Mouse (Mus musculus) adrenal gland, adult 2 months (tissue): Measurements from ENCODE around the gene Ovol3. TPM values are rescaled to one million over a fixed set of nuclear protein-coding genes. Genes with fewer than 3 reads are reported as not detected.
"Not testable (repeated sequence)": the region's sequence is repeated elsewhere in the genome, so short reads cannot be mapped to it uniquely, and the experiment has no call there.

Source experiments
- DNase-seq: peaks from one replicate; pipeline ENCODE4 v3.0.0; 2021
- polyA plus RNA-seq: library from polyadenylated mRNA; depleted of rRNA; stranded (reverse); fragments of >200 nt; gene quantifications from 2 replicates; pipeline ENCODE4 v1.2.3, GENCODE M21; 2012
- total RNA-seq, 2 experiments: library from RNA; stranded (reverse); gene quantifications; 2 replicates each; pipeline ENCODE4 v1.2.3; 2021

Ovol3 gene
- total and polyA plus RNA-seq, 3 experiments = not detected

DNA sequence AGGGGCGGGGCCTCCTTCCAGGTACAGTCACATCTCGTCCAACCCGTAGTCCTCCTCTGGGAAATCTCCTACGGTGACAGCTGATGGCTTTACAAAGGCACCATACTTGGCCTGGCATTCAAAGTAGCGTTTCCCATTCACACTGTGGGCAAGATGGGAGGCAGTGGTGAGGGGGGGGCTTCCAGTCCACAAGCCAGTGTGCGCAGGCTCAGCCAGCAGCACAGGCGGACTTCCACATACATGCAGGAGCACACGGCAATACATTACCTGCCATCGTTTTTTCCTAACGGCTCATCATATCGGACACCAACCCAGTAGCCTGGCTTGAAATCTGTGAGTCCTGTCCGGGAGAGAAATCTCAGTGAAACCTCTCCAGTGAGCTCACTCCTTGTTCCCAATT is 11.3 kb downstream of the Ovol3 start:
- DNase-seq = no peak

- DNase-seq = no peak
Observed at GRCm38 (mm10) chr7:30222205-30222604, 13.3 kb downstream of the Ovol3 start.

- peak; percentile 52 for DNase-seq
Observed at GRCm38 (mm10) chr7:30221433-30221832, 14.1 kb downstream of the Ovol3 start.

GRCm38 (mm10) chr7:30220008-30220356 is 15.5 kb downstream of the Ovol3 start:
- DNase-seq = no peak

DNA sequence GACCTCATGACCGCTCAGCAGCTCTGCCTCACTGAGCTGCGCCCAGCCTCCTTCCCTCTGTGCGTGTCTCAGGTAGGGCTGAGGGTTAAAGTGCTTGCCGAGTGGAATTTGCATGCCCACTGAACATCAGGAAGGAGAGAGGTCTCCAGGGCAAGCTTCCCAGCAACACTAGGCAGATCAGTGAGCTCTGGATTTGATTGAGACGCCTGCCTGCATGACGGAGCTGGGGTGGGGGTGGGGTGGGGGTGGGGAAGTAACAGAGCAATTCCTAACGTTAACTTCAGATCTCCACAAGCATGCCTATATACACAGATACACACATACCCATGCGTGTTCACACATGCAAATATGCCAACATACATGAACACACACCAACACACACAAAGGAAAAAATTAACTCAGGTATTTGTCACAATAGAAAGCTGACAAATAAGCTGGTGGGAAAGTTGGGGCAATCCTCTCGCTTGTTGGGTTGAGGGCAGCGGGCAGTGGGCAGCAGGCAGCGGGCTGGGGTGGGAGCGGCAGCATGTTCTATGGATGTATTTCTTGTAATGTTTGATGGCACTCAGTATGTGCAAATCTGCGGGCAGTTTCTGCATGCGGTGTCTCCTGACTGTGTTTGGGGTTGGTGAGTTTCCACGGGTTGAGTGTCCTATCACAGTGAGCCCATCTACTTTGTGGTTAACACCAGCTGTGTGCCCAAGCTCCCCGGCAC is 16.1 kb downstream of the Ovol3 start:
- DNase-seq = peak; percentile 65

DNA sequence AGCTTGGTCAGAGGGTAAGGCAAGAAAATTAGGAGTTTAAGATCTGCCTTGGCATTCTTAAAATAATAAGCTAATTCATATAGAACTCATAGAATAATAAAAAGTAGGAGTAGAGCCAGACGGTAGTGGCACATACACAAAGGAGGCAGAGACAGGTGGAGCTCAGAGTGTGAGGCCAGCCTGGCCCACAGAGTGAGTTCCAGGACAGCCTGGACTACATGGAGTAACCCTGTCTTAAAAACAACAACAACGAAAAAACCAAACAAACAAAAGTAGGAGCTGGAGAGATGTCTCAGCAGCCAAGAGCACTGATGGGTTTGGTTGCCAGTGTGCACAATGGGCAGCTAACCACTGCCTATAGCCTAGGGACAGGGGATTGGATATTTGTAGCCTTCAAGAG is 18.2 kb downstream of the Ovol3 start:
- no peak for DNase-seq

GRCm38 (mm10) chr7:30216723-30217151 is 18.8 kb downstream of the Ovol3 start:
- peak; percentile 71 for DNase-seq

- DNase-seq = no peak
Observed at GRCm38 (mm10) chr7:30215875-30216274, 19.6 kb downstream of the Ovol3 start.

- DNase-seq = peak; percentile 69
Observed at GRCm38 (mm10) chr7:30213881-30214280, 21.6 kb downstream of the Ovol3 start.

DNA sequence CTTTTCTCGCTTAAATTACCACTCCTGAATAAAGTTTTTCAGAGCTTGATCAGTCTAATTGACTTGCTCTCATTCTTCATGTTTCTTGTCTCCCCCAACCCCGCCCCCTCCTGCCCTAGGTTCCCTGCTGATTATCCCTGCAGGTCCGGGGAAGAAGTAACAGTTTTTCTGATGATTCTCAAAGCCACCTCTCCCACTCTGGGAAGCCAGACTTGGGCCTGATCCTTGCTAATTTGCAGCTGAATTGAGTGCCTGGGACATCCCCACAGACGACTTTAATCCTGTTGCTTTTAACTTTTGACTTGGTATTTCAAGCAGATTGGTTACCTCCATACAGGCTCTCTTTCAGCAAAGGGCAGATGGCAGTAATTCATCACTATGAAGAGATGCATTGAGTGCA is 24.5 kb downstream of the Ovol3 start:
- DNase-seq = no peak

GRCm38 (mm10) chr7:30206364-30206763 is 29.2 kb downstream of the Ovol3 start:
- DNase-seq = not testable (repeated sequence)

DNA sequence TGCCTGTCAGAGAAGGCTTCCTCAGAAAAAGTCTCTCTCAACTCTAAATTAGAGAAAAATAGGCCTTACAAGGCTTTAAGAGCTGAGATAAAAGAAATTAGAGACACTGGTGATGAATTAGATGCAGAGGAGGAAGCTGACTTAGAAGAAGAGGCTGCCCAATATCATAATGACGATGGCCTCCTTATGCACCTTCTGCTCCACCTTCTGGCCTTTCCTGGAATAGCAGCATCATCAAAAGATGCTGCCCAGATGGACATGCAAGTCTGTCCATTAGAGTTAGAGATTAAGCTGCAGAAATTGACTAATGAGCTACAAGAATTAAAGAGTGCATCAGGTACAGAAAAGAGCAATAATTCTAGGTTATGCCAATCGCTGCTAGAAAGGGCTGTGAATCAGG is 30.1 kb downstream of the Ovol3 start:
- DNase-seq = peak; percentile 70

DNA sequence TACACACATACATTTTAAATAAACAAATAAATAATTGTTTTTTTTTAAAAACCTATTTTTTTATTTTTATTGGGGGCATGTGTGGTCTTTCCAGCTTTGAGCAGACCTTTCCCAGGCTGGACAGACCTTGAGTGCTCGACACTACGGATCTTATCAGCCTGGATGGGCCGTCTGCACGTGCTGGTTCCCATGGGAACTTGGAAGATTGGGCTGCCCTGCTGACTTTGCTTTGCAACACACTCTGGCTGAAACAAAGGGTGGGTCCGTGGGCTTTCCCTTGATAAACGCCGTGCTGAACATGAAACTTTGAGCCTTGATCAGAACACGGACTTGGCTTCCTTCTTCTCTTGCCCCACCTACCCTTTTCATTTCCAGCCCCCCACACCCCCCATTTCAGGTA is 31.1 kb downstream of the Ovol3 start:
- DNase-seq = peak; percentile 46

DNA sequence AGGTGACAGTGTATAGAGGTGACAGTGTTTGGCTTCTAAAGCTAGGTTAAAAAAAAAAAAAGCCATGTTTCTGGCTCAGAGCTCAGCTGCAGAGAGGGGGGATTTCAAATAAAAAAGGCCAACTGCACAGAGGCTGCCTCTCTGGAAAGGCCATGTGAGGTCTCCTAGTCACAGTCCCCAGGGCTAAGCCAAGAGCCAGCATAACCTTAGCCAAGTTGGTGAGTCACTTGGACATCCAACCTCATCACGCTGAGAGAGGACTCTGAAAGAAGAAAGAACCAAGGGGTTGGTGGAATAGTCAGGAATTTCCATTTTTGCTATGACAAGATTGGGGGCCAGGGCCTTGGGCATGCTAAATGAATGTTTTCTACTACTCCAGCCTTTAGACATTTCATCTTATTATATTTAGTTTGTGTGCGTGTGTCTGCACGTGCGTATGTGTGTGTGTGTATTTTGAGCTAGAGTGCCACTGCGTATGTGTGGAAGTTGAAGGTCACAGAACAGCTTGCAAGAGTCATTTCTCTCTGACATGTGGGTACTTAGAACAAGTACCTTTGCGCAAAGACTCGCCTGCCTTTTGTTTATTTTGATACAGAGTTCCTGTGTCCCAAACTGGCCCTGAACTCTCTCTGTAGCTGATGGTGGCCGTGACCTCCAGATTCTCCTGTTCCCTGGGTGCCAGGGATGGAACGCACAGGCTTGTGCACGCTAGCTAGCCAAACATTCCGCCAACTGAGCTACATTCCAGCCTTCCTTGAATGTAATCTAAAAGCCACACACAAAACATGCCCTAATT is 32.4 kb downstream of the Ovol3 start:
- DNase-seq = peak; percentile 86

DNA sequence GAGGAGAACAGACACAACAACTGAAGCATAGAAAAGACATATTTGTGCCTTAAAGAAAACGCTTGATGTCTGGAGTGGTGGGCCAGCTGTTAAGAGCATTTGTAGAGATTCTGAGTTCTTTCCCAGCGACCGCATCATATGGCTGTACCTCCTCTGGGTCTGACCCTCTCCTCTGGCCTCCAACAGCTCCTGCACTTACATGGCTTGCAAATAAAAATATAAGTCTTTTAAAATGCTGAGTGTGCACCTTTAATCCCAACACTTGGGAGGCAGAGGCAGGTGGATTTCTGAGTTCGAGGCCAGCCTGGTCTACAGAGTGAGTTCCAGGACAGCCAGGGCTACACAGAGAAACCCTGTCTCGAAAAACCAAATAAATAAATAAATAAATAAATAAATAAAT is 34.9 kb downstream of the Ovol3 start:
- not testable (repeated sequence) for DNase-seq

DNA sequence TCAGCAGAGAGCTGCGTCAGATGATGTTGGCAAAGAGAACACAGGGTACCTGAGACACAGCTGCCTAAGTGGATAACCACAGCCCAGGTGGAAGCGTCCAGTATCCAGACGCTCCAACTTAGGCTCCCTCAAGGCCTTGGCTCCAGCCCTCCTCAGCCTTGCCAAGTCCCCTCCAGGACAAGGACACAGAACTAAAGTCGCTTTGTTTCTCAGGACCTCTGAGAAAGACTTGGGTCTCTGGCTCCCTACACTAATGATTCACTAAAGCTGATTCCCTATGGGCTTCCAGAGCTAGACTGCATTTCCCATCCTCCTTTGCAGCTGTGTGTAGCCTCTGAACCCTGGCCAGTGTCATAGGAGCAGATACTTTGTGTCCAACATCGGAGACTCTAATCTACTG is 35.3 kb downstream of the Ovol3 start:
- DNase-seq = peak; percentile 46

- DNase-seq = no peak
Observed at GRCm38 (mm10) chr7:30199498-30200139, 35.9 kb downstream of the Ovol3 start.

GRCm38 (mm10) chr7:30198481-30198971 is 37.0 kb downstream of the Ovol3 start, which contains the start of gene Capns1:
Gene Capns1, minus strand, starts transcription at chr7:30198811.
- DNase-seq = peak; percentile 78

DNA sequence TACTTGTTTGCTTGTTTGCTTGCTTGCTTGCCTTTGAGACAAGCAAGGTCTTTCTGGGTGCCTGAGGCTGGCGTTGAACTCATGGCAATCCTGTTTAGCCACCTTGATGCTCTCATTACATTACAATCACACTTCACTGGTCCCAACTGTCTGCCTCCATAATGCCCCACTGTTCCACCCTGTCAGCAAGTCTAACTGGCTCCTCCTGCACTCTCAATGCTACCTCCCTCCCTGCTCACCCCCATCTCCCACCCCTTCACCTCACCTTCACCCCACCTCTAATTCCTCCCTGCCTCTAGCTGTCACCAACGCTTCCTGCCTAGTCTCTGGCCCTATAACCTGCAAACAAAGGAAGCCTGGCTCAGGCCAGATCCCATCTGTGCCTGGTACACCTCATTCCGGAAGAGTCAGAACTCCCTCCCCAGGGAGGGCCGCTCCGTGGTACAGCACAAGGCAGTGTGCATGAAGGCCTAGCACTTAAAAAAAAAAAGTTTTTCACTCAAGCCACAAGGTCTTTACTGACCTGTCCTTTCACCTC is 37.9 kb downstream of the Ovol3 start:
- no peak for DNase-seq

DNA sequence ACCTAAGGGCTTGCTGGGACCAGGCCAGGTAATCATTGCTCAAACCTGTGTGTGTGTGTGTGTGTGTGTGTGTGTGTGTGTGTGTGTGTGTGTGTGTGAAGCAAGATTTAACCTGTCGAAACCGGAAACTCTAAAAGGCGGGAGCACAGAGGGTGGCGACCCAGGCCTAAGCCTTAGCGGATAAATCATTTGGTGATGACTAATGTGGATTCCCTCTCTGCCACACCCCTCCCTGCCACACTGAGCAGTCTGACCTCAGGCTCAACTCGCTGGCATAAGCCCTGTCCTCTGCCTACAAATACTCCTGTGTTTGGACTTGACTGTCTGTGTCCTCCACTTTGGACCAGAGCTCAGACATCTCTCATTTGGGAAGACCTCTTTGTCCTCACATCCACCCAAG is 39.4 kb downstream of the Ovol3 start:
- DNase-seq = peak; percentile 81

GRCm38 (mm10) chr7:30195461-30195860 is 40.1 kb downstream of the Ovol3 start:
- no peak for DNase-seq

GRCm38 (mm10) chr7:30194884-30195283 is 40.6 kb downstream of the Ovol3 start:
- DNase-seq = peak; percentile 98
